Mouse (Mus musculus) CH12.LX (cell line): ENCODE measurements around the gene Tedc1.

ENCODE experiments used
- CTCF ChIP-seq, 2 experiments: IDR thresholded peaks in 1 of 2; conservative IDR thresholded peaks in 1 of 2; 2 replicates each; pipeline ENCODE4 v1.5.1; 2011 to 2012; ENCODE audit warnings: low read depth in 2 of 2, low read length in 2 of 2, improper control_type of control experiment in 1 of 2, inconsistent platforms in 1 of 2, mild to moderate bottlenecking in 1 of 2, moderate library complexity in 1 of 2
- EP300 ChIP-seq: IDR thresholded peaks from 2 replicates; pipeline ENCODE4 v1.6.1; 2011; ENCODE audit warnings: low read length, improper control_type of control experiment
- HCFC1 ChIP-seq: IDR thresholded peaks from 2 replicates; pipeline ENCODE4 v1.6.1; 2012; ENCODE audit warnings: low read depth, mild to moderate bottlenecking, inconsistent platforms, low read length, improper control_type of control experiment
- MAZ ChIP-seq: IDR thresholded peaks from 2 replicates; pipeline ENCODE4 v1.6.1; 2012; ENCODE audit warnings: low read depth, mild to moderate bottlenecking, inconsistent platforms, low read length, improper control_type of control experiment, moderate library complexity
- POLR2A ChIP-seq: IDR thresholded peaks from 2 replicates; pipeline ENCODE4 v1.6.1; 2011; ENCODE audit warnings: low read depth, mild to moderate bottlenecking, improper control_type of control experiment, low read length
- POLR2AphosphoS2 ChIP-seq: IDR thresholded peaks from 2 replicates; pipeline ENCODE4 v1.6.1; 2011; ENCODE audit warnings: low read depth, low read length, improper control_type of control experiment
- TBP ChIP-seq: conservative IDR thresholded peaks from 2 replicates; pipeline ENCODE4 v1.6.1; 2011; ENCODE audit warnings: low read depth, low read length, improper control_type of control experiment
- USF2 ChIP-seq: conservative IDR thresholded peaks from 2 replicates; pipeline ENCODE4 v1.6.1; 2011; ENCODE audit warnings: low read depth, low read length, improper control_type of control experiment

GRCm38 (mm10) chr12:113114856-113115538 lies 41.2 kb upstream of the Tedc1 start:
- TF ChIP-seq CTCF (conservative IDR thresholded peaks at IDR 0.05 in 1 of 2, IDR thresholded peaks at IDR 0.05 in 1 of 2; ENCODE audit: low read depth in 2 of 2, low read length in 2 of 2), result no peak
- no peak for TF ChIP-seq USF2
- no peak for TF ChIP-seq EP300
- no peak for TF ChIP-seq POLR2AphosphoS2
- TF ChIP-seq POLR2A, result no peak
- no peak for TF ChIP-seq HCFC1
- no peak for TF ChIP-seq TBP
- no peak for TF ChIP-seq MAZ
